Mouse (Mus musculus) CH12.LX (cell line): ENCODE data around the gene Mms19. TPM values are rescaled to one million over a fixed set of nuclear protein-coding genes. Genes with fewer than 3 reads are reported as not detected.

Experiments used
- DNase-seq: peaks from one replicate; pipeline ENCODE4 v3.0.0-alpha.2; 2013; ENCODE audit errors: extremely low read depth
- H3K27ac ChIP-seq: 2 replicates; pipeline ENCODE4 v1.5.1; 2012; ENCODE audit warnings: low read depth, mild to moderate bottlenecking, control low read depth, moderate library complexity; ENCODE audit not compliant: insufficient read depth
- H3K27me3 ChIP-seq: replicated peaks from 2 replicates; pipeline ENCODE3; 2012; ENCODE audit warnings: inconsistent platforms
- H3K36me3 ChIP-seq, 2 experiments: replicated peaks in 1 of 2; 2 replicates each; pipeline versions ENCODE3 to v1.6.1; 2012; ENCODE audit warnings: inconsistent platforms in 1 of 2, low read length in 1 of 2, mild to moderate bottlenecking in 1 of 2, mixed read lengths in 1 of 2, moderate library complexity in 1 of 2; ENCODE audit not compliant: control insufficient read depth in 1 of 2, insufficient read depth in 1 of 2
- H3K4me1 ChIP-seq, 2 experiments: 2 replicates each; pipeline ENCODE4 v1.6.1; 2012; ENCODE audit warnings: inconsistent platforms in 1 of 2, moderate library complexity in 1 of 2; ENCODE audit not compliant: insufficient read depth in 2 of 2, control insufficient read depth in 1 of 2
- H3K4me2 ChIP-seq: 2 replicates; pipeline ENCODE4 v1.6.1; 2012; ENCODE audit warnings: low read depth, mild to moderate bottlenecking, control low read depth; ENCODE audit not compliant: poor library complexity, insufficient read depth, severe bottlenecking
- H3K4me3 ChIP-seq, 3 experiments: fragments of 150-350 bp in 1 of 3; sonication (generic) in 1 of 3; replicated peaks in 1 of 3; 2 replicates each; pipeline versions ENCODE3 to v1.5.1; 2011 to 2012; ENCODE audit warnings: low read depth in 2 of 3, low read length in 2 of 3, mild to moderate bottlenecking in 2 of 3, moderate library complexity in 2 of 3, control low read depth in 1 of 3, improper control_type of control experiment in 1 of 3, inconsistent platforms in 1 of 3, mixed read lengths in 1 of 3; ENCODE audit not compliant: poor library complexity in 1 of 3
- H3K79me2 ChIP-seq: replicated peaks from 2 replicates; pipeline ENCODE4 v1.6.1; 2012; ENCODE audit warnings: mild to moderate bottlenecking, moderate library complexity; ENCODE audit not compliant: control insufficient read depth, poor library complexity, insufficient read depth, severe bottlenecking; ENCODE audit errors: extremely low read depth
- H3K9ac ChIP-seq: 2 replicates; pipeline ENCODE4 v1.6.1; 2012; ENCODE audit warnings: low read depth, mild to moderate bottlenecking, control low read depth, moderate library complexity; ENCODE audit not compliant: insufficient read depth
- H3K9me3 ChIP-seq: replicated peaks from 2 replicates; pipeline ENCODE3; 2012; ENCODE audit warnings: low read length, inconsistent platforms, mixed read lengths
- BHLHE40 ChIP-seq: IDR thresholded peaks from 2 replicates; pipeline ENCODE4 v1.6.1; 2011; ENCODE audit warnings: mild to moderate bottlenecking, low read depth, low read length, improper control_type of control experiment
- HCFC1 ChIP-seq: IDR thresholded peaks from 2 replicates; pipeline ENCODE4 v1.6.1; 2012; ENCODE audit warnings: low read depth, mild to moderate bottlenecking, inconsistent platforms, low read length, improper control_type of control experiment
- KAT2A ChIP-seq: IDR thresholded peaks from 2 replicates; pipeline ENCODE4 v1.6.1; 2012; ENCODE audit warnings: low read length, improper control_type of control experiment, inconsistent platforms; ENCODE audit not compliant: insufficient replicate concordance
- MAZ ChIP-seq: IDR thresholded peaks from 2 replicates; pipeline ENCODE4 v1.6.1; 2012; ENCODE audit warnings: low read depth, mild to moderate bottlenecking, inconsistent platforms, low read length, improper control_type of control experiment, moderate library complexity
- POLR2A ChIP-seq: IDR thresholded peaks from 2 replicates; pipeline ENCODE4 v1.6.1; 2011; ENCODE audit warnings: low read depth, mild to moderate bottlenecking, improper control_type of control experiment, low read length
- dilution Hi-C: fragments of 300-500 bp; cut with MboI; formaldehyde crosslinking; loops from 2 replicates; pipeline ENCODE4 v1.14.3; 2020; ENCODE audit warnings: low sequenced_read_pairs; ENCODE audit not compliant: extremely low pct_unique_long_range_greater_than_20kb, extremely low pct_ligation_motif_present
- in situ Hi-C: fragments of 300-500 bp; cut with MboI; formaldehyde crosslinking; loops from 3 replicates; pipeline ENCODE4 v1.14.3; 2019; ENCODE audit warnings: low sequenced_read_pairs, low pct_ligation_motif_present, low pct_unique_long_range_greater_than_20kb, mixed read lengths
- polyA plus RNA-seq: library from polyadenylated mRNA; unstranded; fragments of >175 nt; gene quantifications from 2 replicates; pipeline ENCODE4 v1.2.1, GENCODE M21; 2012; ENCODE audit warnings: low read depth; ENCODE audit not compliant: insufficient read length
- total RNA-seq, 2 experiments: library from RNA; depleted of rRNA; stranded (reverse); fragments of 300-350 nt in 1 of 2; fragments of >200 nt in 1 of 2; gene quantifications; 2 replicates each; pipeline ENCODE4 v1.2.3; 2012 to 2014

The Mms19 gene
- total and polyA plus RNA-seq, 3 experiments, result 32.1 to 46.3 (median 43.3) TPM

DNA sequence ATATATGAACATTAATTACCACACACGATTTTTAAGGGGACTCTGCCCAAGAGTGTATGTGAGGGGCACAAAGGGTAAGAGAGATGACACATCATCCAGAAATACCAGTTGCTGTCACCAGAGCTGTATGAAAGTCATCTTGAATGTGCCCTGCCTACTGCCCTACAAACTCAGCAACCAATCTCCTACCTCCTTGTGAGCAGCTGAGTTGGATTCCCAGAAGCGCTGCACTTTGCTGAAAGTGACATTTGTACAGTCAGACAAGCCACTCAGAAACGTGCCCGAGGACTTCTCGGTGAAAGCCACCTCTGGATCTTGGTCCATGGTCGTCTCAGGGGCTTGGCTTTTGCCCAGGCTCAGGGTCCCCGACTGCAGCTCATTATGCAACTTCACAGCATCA lies 86.0 kb downstream of the Mms19 start:
- peaks cover 19% of the 10 kb centered on the region for H3K79me2 ChIP-seq
- peak; percentile 44 for DNase-seq
- peaks cover 22 to 37% of the 10 kb centered on the region in 2 experiments for H3K36me3 ChIP-seq
- H3K4me3 ChIP-seq, result peak overlapping the region; percentile 82 to 93 (median 90)
- H3K27ac ChIP-seq, result no peak overlapping the region
- peaks cover 7 to 27% of the 10 kb centered on the region in 2 experiments for H3K4me1 ChIP-seq
- no peaks in the 10 kb centered on the region for H3K9me3 ChIP-seq
- no peak for TF ChIP-seq POLR2A
- no peak for TF ChIP-seq HCFC1
- TF ChIP-seq BHLHE40, result no peak
- no peak for TF ChIP-seq KAT2A
- TF ChIP-seq MAZ, result no peak
- TF ChIP-seq, all 38 proteins: peak for 0
- in situ Hi-C loops (loop anchor here (10.0 kb wide), 1 partner anchor 50 kb away; the partner anchor contains the start of gene Frat2), dilution Hi-C loops (no loop called here)
- peak overlapping the region; percentile 85 for H3K4me2 ChIP-seq
- H3K9ac ChIP-seq, result peak overlapping the region; percentile 36
- H3K27me3 ChIP-seq, result no peaks in the 10 kb centered on the region

Other genes with a start within 250 kb of the Mms19 start
- 0.21 and 0.30 TPM in 2 replicates for gene Slit1, start 237.5 kb downstream of the Mms19 start, total RNA-seq (2012; rRNA removed)
- gene Slit1, start 237.5 kb downstream of the Mms19 start, total RNA-seq (2014; rRNA removed), result 0.05 TPM in 1 of 2 replicates, not detected in the other
- gene Slit1, start 237.5 kb downstream of the Mms19 start, polyA plus RNA-seq, result 0.16 TPM in 1 of 2 replicates, not detected in the other
- 20.4 TPM in 2 replicates for gene Arhgap19, start 179.1 kb downstream of the Mms19 start, total RNA-seq (2012; rRNA removed)
- gene Arhgap19, start 179.1 kb downstream of the Mms19 start, total RNA-seq (2014; rRNA removed), result 36.8 and 37.9 TPM in 2 replicates
- gene Arhgap19, start 179.1 kb downstream of the Mms19 start, polyA plus RNA-seq, result 27.8 and 30.1 TPM in 2 replicates
- 0.80 and 2.0 TPM in 2 replicates for gene Frat1, start 151.2 kb downstream of the Mms19 start, total RNA-seq (2012; rRNA removed)
- gene Frat1, start 151.2 kb downstream of the Mms19 start, total RNA-seq (2014; rRNA removed), result 0.70 and 0.96 TPM in 2 replicates
- gene Frat1, start 151.2 kb downstream of the Mms19 start, polyA plus RNA-seq, result 0.64 and 0.94 TPM in 2 replicates
- gene Frat2, start 133.0 kb downstream of the Mms19 start, total RNA-seq (2012; rRNA removed), result 0.67 and 1.0 TPM in 2 replicates
- 0.55 and 0.68 TPM in 2 replicates for gene Frat2, start 133.0 kb downstream of the Mms19 start, total RNA-seq (2014; rRNA removed)
- 1.2 and 1.3 TPM in 2 replicates for gene Frat2, start 133.0 kb downstream of the Mms19 start, polyA plus RNA-seq
- gene Rrp12, start 85.0 kb downstream of the Mms19 start, total RNA-seq (2012; rRNA removed), result 42.5 and 58.0 TPM in 2 replicates
- gene Rrp12, start 85.0 kb downstream of the Mms19 start, total RNA-seq (2014; rRNA removed), result 20.1 and 22.0 TPM in 2 replicates
- gene Rrp12, start 85.0 kb downstream of the Mms19 start, polyA plus RNA-seq, result 62.4 and 64.3 TPM in 2 replicates
- gene Pgam1, start 69.2 kb downstream of the Mms19 start, total RNA-seq (2012; rRNA removed), result 736 and 928 TPM in 2 replicates
- gene Pgam1, start 69.2 kb downstream of the Mms19 start, total RNA-seq (2014; rRNA removed), result 1,480 and 1,507 TPM in 2 replicates
- gene Pgam1, start 69.2 kb downstream of the Mms19 start, polyA plus RNA-seq, result 870 and 932 TPM in 2 replicates
- 56.6 and 70.0 TPM in 2 replicates for gene Exosc1, start 47.7 kb downstream of the Mms19 start, total RNA-seq (2012; rRNA removed)
- 68.6 and 72.6 TPM in 2 replicates for gene Exosc1, start 47.7 kb downstream of the Mms19 start, total RNA-seq (2014; rRNA removed)
- gene Exosc1, start 47.7 kb downstream of the Mms19 start, polyA plus RNA-seq, result 109 TPM in 2 replicates
- 45.5 and 49.6 TPM in 2 replicates for gene Zdhhc16, start 47.7 kb downstream of the Mms19 start, total RNA-seq (2012; rRNA removed)
- gene Zdhhc16, start 47.7 kb downstream of the Mms19 start, total RNA-seq (2014; rRNA removed), result 29.9 and 30.3 TPM in 2 replicates
- gene Zdhhc16, start 47.7 kb downstream of the Mms19 start, polyA plus RNA-seq, result 51.1 and 54.3 TPM in 2 replicates
- gene Ubtd1, start 606 bp upstream of the Mms19 start, total RNA-seq (2012; rRNA removed), result 3.1 and 3.6 TPM in 2 replicates
- gene Ubtd1, start 606 bp upstream of the Mms19 start, total RNA-seq (2014; rRNA removed), result 3.1 and 3.4 TPM in 2 replicates
- 5.5 and 5.8 TPM in 2 replicates for gene Ubtd1, start 606 bp upstream of the Mms19 start, polyA plus RNA-seq
- gene Ankrd2, start 54.8 kb upstream of the Mms19 start, total RNA-seq (2012; rRNA removed), result not detected in 2 replicates
- gene Ankrd2, start 54.8 kb upstream of the Mms19 start, total RNA-seq (2014; rRNA removed), result not detected in 2 replicates
- not detected in 2 replicates for gene Ankrd2, start 54.8 kb upstream of the Mms19 start, polyA plus RNA-seq
- not detected in 2 replicates for gene Hoga1, start 64.5 kb upstream of the Mms19 start, total RNA-seq (2012; rRNA removed)
- not detected in 2 replicates for gene Hoga1, start 64.5 kb upstream of the Mms19 start, total RNA-seq (2014; rRNA removed)
- gene Hoga1, start 64.5 kb upstream of the Mms19 start, polyA plus RNA-seq, result not detected in 2 replicates
- gene 4933411K16Rik, start 71.1 kb upstream of the Mms19 start, total RNA-seq (2012; rRNA removed), result not detected in 2 replicates
- not detected in 2 replicates for gene 4933411K16Rik, start 71.1 kb upstream of the Mms19 start, total RNA-seq (2014; rRNA removed)
- not detected in 2 replicates for gene 4933411K16Rik, start 71.1 kb upstream of the Mms19 start, polyA plus RNA-seq
- gene Morn4, start 105.2 kb upstream of the Mms19 start, total RNA-seq (2012; rRNA removed), result 0.04 TPM in 1 of 2 replicates, not detected in the other
- gene Morn4, start 105.2 kb upstream of the Mms19 start, total RNA-seq (2014; rRNA removed), result not detected in 2 replicates
- gene Morn4, start 105.2 kb upstream of the Mms19 start, polyA plus RNA-seq, result 0.24 and 0.27 TPM in 2 replicates
- 10.0 and 10.9 TPM in 2 replicates for gene Pi4k2a, start 109.3 kb upstream of the Mms19 start, total RNA-seq (2012; rRNA removed)
- 5.8 and 7.0 TPM in 2 replicates for gene Pi4k2a, start 109.3 kb upstream of the Mms19 start, total RNA-seq (2014; rRNA removed)
- 21.4 and 23.9 TPM in 2 replicates for gene Pi4k2a, start 109.3 kb upstream of the Mms19 start, polyA plus RNA-seq
- gene Avpi1, start 147.9 kb upstream of the Mms19 start, total RNA-seq (2012; rRNA removed), result 7.7 and 9.3 TPM in 2 replicates
- 8.1 and 9.0 TPM in 2 replicates for gene Avpi1, start 147.9 kb upstream of the Mms19 start, total RNA-seq (2014; rRNA removed)
- 5.9 and 6.5 TPM in 2 replicates for gene Avpi1, start 147.9 kb upstream of the Mms19 start, polyA plus RNA-seq
- gene Marveld1, start 166.2 kb upstream of the Mms19 start, total RNA-seq (2012; rRNA removed), result not detected in 2 replicates
- not detected in 2 replicates for gene Marveld1, start 166.2 kb upstream of the Mms19 start, total RNA-seq (2014; rRNA removed)
- gene Marveld1, start 166.2 kb upstream of the Mms19 start, polyA plus RNA-seq, result 0.07 TPM in 1 of 2 replicates, not detected in the other
- gene Zfyve27, start 182.8 kb upstream of the Mms19 start, total RNA-seq (2012; rRNA removed), result 14.6 and 16.2 TPM in 2 replicates
- 11.3 and 11.4 TPM in 2 replicates for gene Zfyve27, start 182.8 kb upstream of the Mms19 start, total RNA-seq (2014; rRNA removed)
- 18.3 and 19.2 TPM in 2 replicates for gene Zfyve27, start 182.8 kb upstream of the Mms19 start, polyA plus RNA-seq
- not detected in 2 replicates for gene Sfrp5, start 221.1 kb upstream of the Mms19 start, total RNA-seq (2012; rRNA removed)
- gene Sfrp5, start 221.1 kb upstream of the Mms19 start, total RNA-seq (2014; rRNA removed), result not detected in 2 replicates
- not detected in 2 replicates for gene Sfrp5, start 221.1 kb upstream of the Mms19 start, polyA plus RNA-seq